Mouse (Mus musculus) stomach, postnatal 0 days (tissue): ENCODE results near the gene Ccdc97. TPM values are rescaled to one million over a fixed set of nuclear protein-coding genes. Genes with fewer than 3 reads are reported as not detected.

Source experiments
- ATAC-seq: fragments of 200-750 bp; cut with Nextera tagmentation; 2 replicates; pipeline ENCODE4 v1.8.0; 2017; ENCODE audit not compliant: low FRiP score, low TSS enrichment
- DNase-seq: peaks from one replicate; pipeline ENCODE4 v3.0.0-alpha.2; 2016; ENCODE audit warnings: low spot score
- H3K27ac ChIP-seq: fragments of 300-500 bp; sonication (generic); replicated peaks from 2 replicates; pipeline ENCODE4 v1.5.1; 2014; ENCODE audit warnings: mild to moderate bottlenecking, control low read depth
- H3K27me3 ChIP-seq: fragments of 300-500 bp; sonication (generic); 2 replicates; pipeline ENCODE4 v1.6.1; 2014; ENCODE audit warnings: low read length; ENCODE audit not compliant: control insufficient read depth, insufficient read depth
- H3K36me3 ChIP-seq: fragments of 300-500 bp; sonication (generic); 2 replicates; pipeline ENCODE4 v1.6.1; 2014; ENCODE audit warnings: low read length, mixed read lengths; ENCODE audit not compliant: control insufficient read depth, insufficient read depth
- H3K4me1 ChIP-seq: fragments of 300-500 bp; sonication (generic); replicated peaks from 2 replicates; pipeline ENCODE4 v1.6.1; 2014; ENCODE audit warnings: antibody characterized with exemption; ENCODE audit not compliant: control insufficient read depth, insufficient read depth
- H3K4me2 ChIP-seq: fragments of 300-500 bp; sonication (generic); replicated peaks from 2 replicates; pipeline ENCODE4 v1.6.1; 2014; ENCODE audit warnings: low read depth, mild to moderate bottlenecking, control low read depth, moderate library complexity
- H3K4me3 ChIP-seq: fragments of 300-500 bp; sonication (generic); 2 replicates; pipeline ENCODE4 v1.5.1; 2014; ENCODE audit warnings: low read depth, low read length, control low read depth
- H3K9ac ChIP-seq: fragments of 300-500 bp; sonication (generic); 2 replicates; pipeline ENCODE4 v1.6.1; 2014; ENCODE audit warnings: mild to moderate bottlenecking, low read length, control low read depth, mixed read lengths
- H3K9me3 ChIP-seq: fragments of 300-500 bp; sonication (generic); 2 replicates; pipeline ENCODE4 v1.6.1; 2016; ENCODE audit warnings: low read length; ENCODE audit not compliant: control insufficient read depth
- CTCF ChIP-seq: IDR thresholded peaks from 2 replicates; pipeline ENCODE4 v1.5.1; 2016; ENCODE audit warnings: antibody characterized with exemption, low read depth, mild to moderate bottlenecking, moderate library complexity
- EP300 ChIP-seq: optimal IDR thresholded peaks from 2 replicates; pipeline ENCODE3; 2016; ENCODE audit warnings: antibody characterized with exemption
- WGBS: fragments of 180-500 bp; shearing (Covaris S2); extraction: QIAGEN DNeasy Blood & Tissue Kit; methylation state at CpG from one replicate; pipeline ENCODE4 v1.1.7; 2014; 5-methylcytosine and 5-hydroxymethylcytosine counted together
- polyA plus RNA-seq: library from polyadenylated mRNA; unstranded; fragments of >200 nt; fragmentation: Nextera tagmentation; extraction: Ambion mirVana; gene quantifications from 2 replicates; pipeline ENCODE4 v1.2.1, GENCODE M21; 2015

Gene Ccdc97
- polyA plus RNA-seq, 1 experiment from 2014 or later: 7.9 TPM

GRCm38 (mm10) chr7:25711731-25712197 lies 7.1 kb downstream of the Ccdc97 start:
- Histone ChIP-seq H3K27ac (0 out of 2 replicates have a peak overlapping the region, but pooled peaks have one; percentile 24), H3K4me2 (no peak overlapping the region), H3K27me3 (no peaks in the 10 kb centered on the region), H3K4me1 (peaks cover 6% of the 10 kb centered on the region; the same call in 1 of the 2 replicates), H3K9me3 (no peaks in the 10 kb centered on the region), H3K9ac (no peak overlapping the region; the same call in 1 of the 2 replicates), H3K36me3 (peaks cover 23% of the 10 kb centered on the region), H3K4me3 (no peak overlapping the region)
- WGBS: 25% methylated on average over 7 of the region's 7 CpGs
- TF ChIP-seq EP300: no peak
- no peak for TF ChIP-seq CTCF
- DNase-seq (peak; percentile 67), ATAC-seq (peak; percentile 67)

- WGBS: 65% methylated on average over 5 of the region's 5 CpGs
- no peak overlapping the region for H3K27ac ChIP-seq
- DNase-seq: no peak
- H3K4me3 ChIP-seq: no peak overlapping the region
- no peak overlapping the region; the same call in 1 of the 2 replicates for H3K9ac ChIP-seq
- TF ChIP-seq EP300 (no peak), CTCF (no peak)
- peaks cover 6% of the 10 kb centered on the region for H3K4me1 ChIP-seq
- no peak overlapping the region for H3K4me2 ChIP-seq
- H3K36me3 ChIP-seq: peaks cover 23% of the 10 kb centered on the region
- no peaks in the 10 kb centered on the region for H3K27me3 ChIP-seq
- no peaks in the 10 kb centered on the region for H3K9me3 ChIP-seq
- no peak for ATAC-seq
Observed at GRCm38 (mm10) chr7:25711165-25711564, 7.7 kb downstream of the Ccdc97 start.

GRCm38 (mm10) chr7:25710519-25711130 lies 8.3 kb downstream of the Ccdc97 start:
- H3K27ac ChIP-seq: 0 out of 2 replicates have a peak overlapping the region, but pooled peaks have one; percentile 18
- no peak overlapping the region; the same call in 1 of the 2 replicates for H3K4me2 ChIP-seq
- H3K9ac ChIP-seq: peak overlapping the region; percentile 27; the same call in 1 of the 2 replicates
- 23% methylated on average over 6 of the region's 7 CpGs for WGBS
- no peak overlapping the region for H3K4me3 ChIP-seq
- H3K27me3 ChIP-seq: no peaks in the 10 kb centered on the region
- peaks cover 20% of the 10 kb centered on the region for H3K36me3 ChIP-seq
- peak; percentile 21; the same call in 1 of the 2 replicates for ATAC-seq
- H3K4me1 ChIP-seq: peaks cover 6% of the 10 kb centered on the region
- TF ChIP-seq CTCF: no peak
- TF ChIP-seq EP300: no peak
- no peak for DNase-seq
- H3K9me3 ChIP-seq: no peaks in the 10 kb centered on the region

- no peak overlapping the region for H3K27ac ChIP-seq
- no peak for TF ChIP-seq CTCF
- TF ChIP-seq EP300: no peak
- H3K4me3 ChIP-seq: no peak overlapping the region
- ATAC-seq: no peak
- DNase-seq: peak; percentile 49
- no peaks in the 10 kb centered on the region for H3K27me3 ChIP-seq
- peaks cover 20% of the 10 kb centered on the region for H3K36me3 ChIP-seq
- H3K4me2 ChIP-seq: peak overlapping the region; percentile 5; the same call in 1 of the 2 replicates
- 19% methylated on average over 12 of the region's 12 CpGs for WGBS
- peaks cover 10% of the 10 kb centered on the region for H3K4me1 ChIP-seq
- H3K9ac ChIP-seq: peak overlapping the region; percentile 27; the same call in 1 of the 2 replicates
- H3K9me3 ChIP-seq: no peaks in the 10 kb centered on the region
Observed at GRCm38 (mm10) chr7:25709961-25710360, 8.9 kb downstream of the Ccdc97 start.

- Histone ChIP-seq H3K9me3 (no peaks in the 10 kb centered on the region), H3K4me1 (peaks cover 10% of the 10 kb centered on the region), H3K36me3 (0 out of 2 replicates have a peak, but pooled peaks cover 2% of the 10 kb centered on the region), H3K4me3 (no peak overlapping the region), H3K9ac (no peak overlapping the region), H3K27me3 (no peaks in the 10 kb centered on the region), H3K27ac (peak overlapping the region; percentile 0), H3K4me2 (no peak overlapping the region)
- DNase-seq (no peak), ATAC-seq (no peak)
- WGBS: 45% methylated on average over 15 of the region's 15 CpGs
- no peak for TF ChIP-seq CTCF
- no peak for TF ChIP-seq EP300
Observed at GRCm38 (mm10) chr7:25707581-25708292, 11.2 kb downstream of the Ccdc97 start.
